17 mouse cellular contexts compared by ENCODE assay signal in the genomic region with DNA sequence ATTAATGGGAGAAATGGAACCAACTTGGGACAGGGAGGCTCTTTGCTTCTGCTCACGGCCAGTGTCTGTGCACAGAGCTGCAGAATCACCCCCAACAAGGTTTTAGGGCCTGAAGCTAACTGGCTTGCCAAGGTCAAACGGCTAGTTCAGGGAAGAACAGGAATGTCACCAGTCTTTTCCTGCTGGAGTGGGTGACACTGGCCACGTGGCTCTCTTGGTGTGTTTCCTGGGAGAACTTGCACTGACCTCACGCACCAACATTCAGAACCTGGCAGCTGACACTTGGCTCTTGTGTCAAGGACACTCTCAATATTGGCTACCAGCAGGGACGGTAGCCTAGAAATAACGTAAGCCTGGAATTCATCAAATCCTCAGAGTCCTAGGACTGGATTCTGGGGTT. TPM values are rescaled to one million over a fixed set of nuclear protein-coding genes. Genes with fewer than 3 reads are reported as not detected.
DNase-seq lines count a peak whose midpoint lies in the region; ATAC-seq and TF ChIP-seq lines count a peak whose summit lies in the region.
"Had no signal": no experiment of that assay in that cellular context is flagged by ENCODE, and none has a peak within 500 bp of the region (broad histone marks: within the 10 kb centered on the region; RNA-seq: fewer than 3 reads in every experiment).

No protein-coding gene starts in this region.

- no peak overlapping the region for H3K4me3 ChIP-seq in lung, embryonic 14.5 days (ENCODE audit: low read depth, low read length)
- no peak overlapping the region for H3K4me3 ChIP-seq in liver, postnatal 0 days (ENCODE audit: low read depth, low read length)
- H3K4me3 ChIP-seq: limb, embryonic 13.5 days; neural tube, embryonic 12.5 days had no signal

- no peak for TF ChIP-seq EP300 in liver, postnatal 0 days (IDR thresholded peaks at IDR 0.05; ENCODE audit: low read depth)

- TF ChIP-seq CTCF in lung, embryonic 14.5 days (IDR thresholded peaks at IDR 0.05; ENCODE audit: low read depth), result no peak
- TF ChIP-seq CTCF in liver, postnatal 0 days (IDR thresholded peaks at IDR 0.05; ENCODE audit: low read depth), result no peak

- no peaks in the 10 kb centered on the region for H3K27me3 ChIP-seq in lung, embryonic 14.5 days (ENCODE audit: insufficient read depth, low read length)
- H3K27me3 ChIP-seq in liver, postnatal 0 days (ENCODE audit: insufficient read depth, low read length), result 0 out of 2 replicates have a peak, but pooled peaks cover 2% of the 10 kb centered on the region
- H3K27me3 ChIP-seq: limb, embryonic 13.5 days; neural tube, embryonic 12.5 days had no signal

- H3K9me3 ChIP-seq in lung, embryonic 14.5 days (ENCODE audit: low read depth, low read length), result no peaks in the 10 kb centered on the region
- H3K9me3 ChIP-seq in liver, postnatal 0 days (ENCODE audit: low read length), result no peaks in the 10 kb centered on the region
- H3K9me3 ChIP-seq: limb, embryonic 13.5 days; neural tube, embryonic 12.5 days had no signal

- DNase-seq in heart, adult 11 months, result peak; percentile 95
- no peak for DNase-seq in heart, postnatal 25 days (ENCODE audit: low spot score)
- DNase-seq in lung, embryonic 14.5 days, result peak; percentile 21
- no peak for DNase-seq in lung, postnatal 14 days
- DNase-seq in heart, postnatal 14 days, result peak; percentile 19 to 43
- no peak for DNase-seq in liver, postnatal 0 days
- DNase-seq: cerebellum, adult 18-20 months; retina, postnatal 1 day; spleen, adult 18-20 months; thymus, postnatal 14 days had no signal

- H3K4me2 ChIP-seq in lung, embryonic 14.5 days, result no peak overlapping the region
- H3K4me2 ChIP-seq in liver, postnatal 0 days (ENCODE audit: low read depth, low read length), result no peak overlapping the region
- H3K4me2 ChIP-seq: limb, embryonic 13.5 days; neural tube, embryonic 12.5 days had no signal

- intact Hi-C loops in heart, postnatal 25 days (cut with DNase I), result loop anchor here (5.0 kb wide), 1 partner anchor 78 kb away; no protein-coding TSS in a partner anchor
- intact Hi-C loops in heart, postnatal 14 days (cut with DNase I), result no loop called here

- ATAC-seq in lung, embryonic 14.5 days (ENCODE audit: insufficient read depth), result peak; percentile 33; the same call in 1 of the 2 replicates
- no peak for ATAC-seq in megakaryocyte, adult 5-6 weeks (ENCODE audit: poor library complexity, severe bottlenecking)
- no peak for ATAC-seq in megakaryocyte progenitor cell, adult 5-6 weeks (replicated peaks; ENCODE audit: poor library complexity)
- no peak for ATAC-seq in liver, postnatal 0 days
- ATAC-seq: forebrain, embryonic 14.5 days had no signal

- peaks cover 6% of the 10 kb centered on the region; the same call in 1 of the 2 replicates for H3K4me1 ChIP-seq in lung, embryonic 14.5 days (ENCODE audit: insufficient read depth)
- no peaks in the 10 kb centered on the region for H3K4me1 ChIP-seq in liver, postnatal 0 days (ENCODE audit: insufficient read depth)
- H3K4me1 ChIP-seq: limb, embryonic 13.5 days; neural tube, embryonic 12.5 days had no signal

- H3K27ac ChIP-seq in lung, embryonic 14.5 days (ENCODE audit: low read depth), result peak overlapping the region; percentile 65; the same call in 1 of the 2 replicates
- no peak overlapping the region for H3K27ac ChIP-seq in liver, postnatal 0 days (ENCODE audit: low read depth)
- H3K27ac ChIP-seq: limb, embryonic 13.5 days; neural tube, embryonic 12.5 days had no signal

- H3K36me3 ChIP-seq in lung, embryonic 14.5 days (ENCODE audit: insufficient read depth), result no peaks in the 10 kb centered on the region
- no peaks in the 10 kb centered on the region for H3K36me3 ChIP-seq in liver, postnatal 0 days (replicated peaks; ENCODE audit: insufficient read depth, low read length)
- H3K36me3 ChIP-seq: limb, embryonic 13.5 days; neural tube, embryonic 12.5 days had no signal

- H3K9ac ChIP-seq in lung, embryonic 14.5 days, result no peak overlapping the region
- no peak overlapping the region for H3K9ac ChIP-seq in liver, postnatal 0 days (replicated peaks)
- H3K9ac ChIP-seq: limb, embryonic 13.5 days; neural tube, embryonic 12.5 days had no signal

- 26% methylated on average over 6 of the region's 6 CpGs for WGBS in lung, embryonic 14.5 days
- 62% methylated on average over 6 of the region's 6 CpGs for WGBS in liver, postnatal 0 days (ENCODE audit: insufficient replicate concordance)

RNA-seq across cellular contexts. Expression of gene Slc22a3, which starts 22.6 kb away (rescaled TPM):
- 1 to 10 TPM; 5.6 to 7.0 TPM for total RNA-seq in heart, postnatal 25 days (2021)
- 0.26 and 0.49 TPM in 2 replicates for polyA plus RNA-seq in lung, embryonic 14.5 days (2014; fragmentation: Nextera tagmentation; extraction: Ambion mirVana)
- 1 to 10 TPM; 3.2 to 4.2 TPM for total RNA-seq in heart, postnatal 14 days (2021)
- 0.62 and 1.0 TPM in 2 replicates for total RNA-seq in megakaryocyte, adult 5-6 weeks (2015)
- 0.37 and 1.2 TPM in 2 replicates for total RNA-seq in megakaryocyte, adult 5-6 weeks (2017)
- total RNA-seq in megakaryocyte progenitor cell, adult 5-6 weeks (2015), result 4.0 and 7.7 TPM in 2 replicates
- total RNA-seq in megakaryocyte progenitor cell, adult 5-6 weeks (2017), result 3.6 and 4.8 TPM in 2 replicates
- 0.65 TPM in 2 replicates for polyA plus RNA-seq in liver, postnatal 0 days (2015; fragmentation: Nextera tagmentation; extraction: Ambion mirVana)

RNA-seq across cellular contexts. Expression of gene Slc22a2, which starts 53.9 kb away (rescaled TPM):
- not detected for total RNA-seq in heart, postnatal 25 days (2021)
- polyA plus RNA-seq in lung, embryonic 14.5 days (2014; fragmentation: Nextera tagmentation; extraction: Ambion mirVana), result not detected in 2 replicates
- total RNA-seq in heart, postnatal 14 days (2021), result not detected
- total RNA-seq in megakaryocyte, adult 5-6 weeks (2015), result not detected in 2 replicates
- not detected in 2 replicates for total RNA-seq in megakaryocyte, adult 5-6 weeks (2017)
- not detected in 2 replicates for total RNA-seq in megakaryocyte progenitor cell, adult 5-6 weeks (2015)
- not detected in 2 replicates for total RNA-seq in megakaryocyte progenitor cell, adult 5-6 weeks (2017)
- polyA plus RNA-seq in liver, postnatal 0 days (2015; fragmentation: Nextera tagmentation; extraction: Ambion mirVana), result 0.06 and 0.08 TPM in 2 replicates
- total RNA-seq: gastrocnemius, adult 18-20 months had no signal
- polyA plus RNA-seq: heart, embryonic 16.5 days; limb, embryonic 13.5 days had no signal

Comparison
In these comparisons a context has a peak if more than half of its experiments do, and no peak if none do; other contexts are left out.
1. DNase-seq: peak in heart, adult 11 months (single experiment), lung, embryonic 14.5 days (single experiment) and heart, postnatal 14 days (2 of 2); none in heart, postnatal 25 days (single experiment), lung, postnatal 14 days (single experiment) and liver, postnatal 0 days (single experiment).